Mouse (Mus musculus): ENCODE measurements at regions not wholly inside any gene's neighbourhood (a gene's known extent, or its start where the extent isn't known, plus 50 kb on each side); places are given as distances from the start of the nearest gene placed in this dataset.
A peak's percentile ranks its signal among the peaks of the same experiment; 100 is the strongest.

DNA sequence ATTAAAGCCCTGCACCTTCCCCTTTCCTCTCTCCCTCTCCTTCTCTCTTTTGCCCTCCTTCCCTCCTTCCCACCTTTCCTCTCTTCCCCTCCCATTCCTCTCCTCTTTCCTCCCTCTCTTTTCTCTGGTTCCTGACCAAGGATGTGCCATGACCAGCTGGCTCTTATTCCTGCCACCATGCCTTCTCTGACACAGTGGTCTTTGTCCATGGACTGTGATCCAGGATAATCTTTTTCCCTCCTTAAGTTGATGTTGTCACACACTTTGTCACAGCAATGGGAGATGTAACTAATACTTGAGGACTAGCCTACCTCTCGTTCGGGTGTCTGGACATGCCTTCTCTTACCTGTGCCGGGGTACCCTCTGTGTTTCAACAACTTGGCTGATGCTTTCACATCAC lies 86.4 kb downstream of the Anapc4 start:
- intact Hi-C loops (cut with DNase I) = no loop called here
- no peak for DNase-seq (ENCODE audit: low spot score in 2 of 2)

GRCm38 (mm10) chr5:52920722-52921264 lies 87.0 kb downstream of the Anapc4 start:
- intact Hi-C loops (cut with DNase I) = no loop called here
- no peak for DNase-seq (ENCODE audit: low spot score in 2 of 2)

- intact Hi-C loops (cut with DNase I) = no loop called here
- DNase-seq (ENCODE audit: low spot score in 2 of 2) = no peak
These were observed 91.2 kb downstream of the Anapc4 start for GRCm38 (mm10) chr5:52925006-52925405.

- no peak for DNase-seq (ENCODE audit: low spot score in 2 of 2)
- intact Hi-C loops (cut with DNase I) = no loop called here
These were observed 95.9 kb downstream of the Anapc4 start for GRCm38 (mm10) chr5:52929690-52930089.

GRCm38 (mm10) chr5:52933291-52933690 lies 99.5 kb downstream of the Anapc4 start:
- DNase-seq (ENCODE audit: low spot score in 2 of 2) = no peak
- intact Hi-C loops (cut with DNase I) = no loop called here

- intact Hi-C loops (cut with DNase I) = no loop called here
- DNase-seq (ENCODE audit: low spot score in 2 of 2) = peak in 1 of 2 experiments; percentile 48
These were observed 100.3 kb upstream of the Slc34a2 start for GRCm38 (mm10) chr5:52937626-52938025.

- DNase-seq (ENCODE audit: low spot score in 2 of 2) = no peak
- intact Hi-C loops (cut with DNase I) = no loop called here
These were observed 97.9 kb upstream of the Slc34a2 start for GRCm38 (mm10) chr5:52939994-52940393.

GRCm38 (mm10) chr5:52940645-52941044 lies 97.2 kb upstream of the Slc34a2 start:
- intact Hi-C loops (cut with DNase I) = no loop called here
- DNase-seq (ENCODE audit: low spot score in 2 of 2) = no peak

GRCm38 (mm10) chr5:52953875-52954274 lies 84.0 kb upstream of the Slc34a2 start:
- intact Hi-C loops (cut with DNase I) = no loop called here
- DNase-seq (ENCODE audit: low spot score in 2 of 2) = no peak

- intact Hi-C loops (cut with DNase I) = no loop called here
These were observed 83.2 kb upstream of the Slc34a2 start for GRCm38 (mm10) chr5:52954713-52955112.

DNA sequence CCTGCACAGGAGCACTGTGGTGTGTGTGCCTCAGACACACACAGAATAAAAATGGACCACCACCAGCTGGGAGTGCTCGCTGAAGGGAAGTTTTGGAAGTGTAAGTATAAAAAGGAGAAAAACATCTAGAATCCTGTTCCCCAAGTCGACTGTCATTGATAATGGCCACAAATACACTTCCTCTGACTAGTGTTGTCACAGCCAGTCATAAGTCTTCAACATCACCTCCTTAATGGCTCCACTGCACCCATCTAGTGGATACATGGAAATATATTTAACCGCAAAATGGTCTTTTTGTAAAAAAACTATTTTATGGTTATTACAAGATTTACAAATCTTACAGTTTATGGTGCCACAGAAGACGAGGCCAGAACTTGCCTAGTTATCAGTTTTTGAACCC lies 73.7 kb upstream of the Slc34a2 start:
- no peak for DNase-seq (ENCODE audit: low spot score in 2 of 2)
- intact Hi-C loops (cut with DNase I) = no loop called here

More at GRCm38 (mm10) chr5:52954713-52955112, 83.2 kb upstream of the Slc34a2 start:
- peak; percentile 26 to 70 for DNase-seq (ENCODE audit: low spot score in 2 of 2)

DNA sequence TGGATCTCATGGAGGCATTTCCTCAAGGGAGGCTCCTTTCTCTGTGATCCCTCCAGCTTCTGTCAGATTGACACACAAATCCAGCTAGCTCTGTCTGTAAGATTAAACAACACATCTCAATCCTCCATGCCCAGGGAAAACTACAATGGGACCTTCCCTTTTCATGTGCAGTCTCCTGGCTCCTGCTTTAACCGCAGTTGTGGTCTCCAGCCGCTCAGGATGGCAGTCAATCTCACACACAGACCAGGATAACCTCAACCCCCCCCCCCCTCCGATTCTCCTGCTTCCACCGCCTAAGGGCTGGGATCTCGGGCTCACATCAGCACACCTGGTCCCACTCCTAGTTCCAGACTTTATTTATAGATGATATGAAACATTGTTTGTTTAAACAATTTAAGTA lies 66.1 kb upstream of the Slc34a2 start:
- intact Hi-C loops (cut with DNase I) = no loop called here
- DNase-seq (ENCODE audit: low spot score in 2 of 2) = no peak

GRCm38 (mm10) chr5:52973003-52973402 lies 64.9 kb upstream of the Slc34a2 start:
- intact Hi-C loops (cut with DNase I) = no loop called here
- no peak for DNase-seq (ENCODE audit: low spot score in 2 of 2)

GRCm38 (mm10) chr5:52975557-52976088 lies 62.3 kb upstream of the Slc34a2 start:
- no peak for DNase-seq (ENCODE audit: low spot score in 2 of 2)

GRCm38 (mm10) chr5:52977826-52978687 lies 59.8 kb upstream of the Slc34a2 start:
- peak in 1 of 2 experiments; percentile 34 for DNase-seq (ENCODE audit: low spot score in 2 of 2)
- intact Hi-C loops (cut with DNase I) = no loop called here

More at GRCm38 (mm10) chr5:52975557-52976088, 62.3 kb upstream of the Slc34a2 start:
- intact Hi-C loops (cut with DNase I) = no loop called here

GRCm38 (mm10) chr5:52979458-52979857 lies 58.4 kb upstream of the Slc34a2 start:
- no peak for DNase-seq (ENCODE audit: low spot score in 2 of 2)
- intact Hi-C loops (cut with DNase I) = no loop called here

- no peak for DNase-seq (ENCODE audit: low spot score in 2 of 2)
- intact Hi-C loops (cut with DNase I) = no loop called here
These were observed 55.8 kb upstream of the Slc34a2 start for GRCm38 (mm10) chr5:52982056-52982455.

DNA sequence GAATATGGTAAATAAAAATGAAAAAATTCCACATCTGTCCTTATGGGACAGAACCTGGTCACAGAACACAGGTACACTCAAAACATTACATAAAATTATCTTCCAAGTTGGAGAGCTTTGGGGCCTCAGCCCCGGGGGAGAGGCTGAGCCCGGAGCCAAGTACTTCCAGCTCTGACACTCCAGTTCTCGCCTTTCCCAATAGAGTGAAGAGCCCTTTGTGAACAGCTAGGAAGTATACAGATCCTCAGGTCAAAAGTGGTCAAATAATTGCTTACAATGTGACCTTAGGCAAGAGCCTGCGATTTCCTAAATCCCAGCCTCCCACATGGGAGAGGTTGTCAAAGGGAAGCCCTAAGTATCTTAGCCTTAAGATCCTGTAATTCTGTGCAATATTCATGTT lies 55.1 kb upstream of the Slc34a2 start:
- DNase-seq (ENCODE audit: low spot score in 2 of 2) = no peak
- intact Hi-C loops (cut with DNase I) = no loop called here

All from left cerebral cortex, postnatal 14 days (tissue).